Mouse (Mus musculus) cortical plate, adult 2 months (tissue): ENCODE results near the gene Pkib. TPM values are rescaled to one million over a fixed set of nuclear protein-coding genes. Genes with fewer than 3 reads are reported as not detected.

ENCODE experiments used
- H3K27ac ChIP-seq: fragments of 200-500 bp; 2 replicates; pipeline ENCODE4 v1.5.1; 2012; ENCODE audit warnings: low read length, control low read depth, inconsistent platforms; ENCODE audit not compliant: insufficient read depth
- H3K4me1 ChIP-seq: fragments of 200-500 bp; 2 replicates; pipeline ENCODE4 v1.6.1; 2011; ENCODE audit warnings: low read length; ENCODE audit not compliant: control insufficient read depth, insufficient read depth
- H3K4me3 ChIP-seq: fragments of 200-500 bp; 2 replicates; pipeline ENCODE4 v1.5.1; 2011; ENCODE audit warnings: mild to moderate bottlenecking, low read length, control low read depth; ENCODE audit not compliant: insufficient read depth
- CTCF ChIP-seq: fragments of 200-500 bp; IDR thresholded peaks from 2 replicates; pipeline ENCODE4 v1.5.1; 2011; ENCODE audit warnings: mild to moderate bottlenecking, control low read depth, low read length; ENCODE audit not compliant: insufficient read depth; ENCODE audit errors: extremely low read depth
- POLR2A ChIP-seq: fragments of 200-500 bp; IDR thresholded peaks from 2 replicates; pipeline ENCODE4 v1.6.1; 2011; ENCODE audit warnings: mild to moderate bottlenecking, low read length, control low read depth; ENCODE audit not compliant: insufficient read depth; ENCODE audit errors: extremely low read depth
- polyA plus RNA-seq: library from polyadenylated mRNA; depleted of rRNA; stranded (reverse); fragments of >200 nt; gene quantifications from 2 replicates; pipeline ENCODE4 v1.2.3, GENCODE M21; 2012

The Pkib gene
- polyA plus RNA-seq, 1 experiment = 14.6 TPM

GRCm38 (mm10) chr10:57731672-57732071, 99.9 kb downstream of the Pkib start:
- H3K4me3 ChIP-seq = no peak overlapping the region
- TF ChIP-seq CTCF (no peak), POLR2A (no peak)
- H3K27ac ChIP-seq = no peak overlapping the region
- no peaks in the 10 kb centered on the region for H3K4me1 ChIP-seq

- no peak overlapping the region for H3K4me3 ChIP-seq
- no peaks in the 10 kb centered on the region for H3K4me1 ChIP-seq
- no peak overlapping the region for H3K27ac ChIP-seq
- no peak for TF ChIP-seq CTCF
- no peak for TF ChIP-seq POLR2A
These were observed 109.0 kb downstream of the Pkib start for GRCm38 (mm10) chr10:57740733-57741132.

GRCm38 (mm10) chr10:57741351-57741750, 109.6 kb downstream of the Pkib start:
- no peak overlapping the region for H3K27ac ChIP-seq
- TF ChIP-seq CTCF (no peak), POLR2A (no peak)
- H3K4me1 ChIP-seq = no peaks in the 10 kb centered on the region
- no peak overlapping the region for H3K4me3 ChIP-seq

- no peaks in the 10 kb centered on the region for H3K4me1 ChIP-seq
- H3K27ac ChIP-seq = no peak overlapping the region
- no peak for TF ChIP-seq POLR2A
- no peak for TF ChIP-seq CTCF
- no peak overlapping the region for H3K4me3 ChIP-seq
These were observed 111.3 kb downstream of the Pkib start for GRCm38 (mm10) chr10:57743045-57743444.

- Histone ChIP-seq H3K27ac (no peak overlapping the region), H3K4me1 (no peaks in the 10 kb centered on the region), H3K4me3 (peak overlapping the region; percentile 16; the same call in 1 of the 2 replicates)
- no peak for TF ChIP-seq POLR2A
- peak; percentile 74 for TF ChIP-seq CTCF
These were observed 111.8 kb downstream of the Pkib start for GRCm38 (mm10) chr10:57743606-57744016.

- Histone ChIP-seq H3K4me3 (no peak overlapping the region), H3K27ac (no peak overlapping the region), H3K4me1 (no peaks in the 10 kb centered on the region)
- TF ChIP-seq POLR2A (no peak), CTCF (no peak)
These were observed 112.5 kb downstream of the Pkib start for GRCm38 (mm10) chr10:57744128-57744765.

GRCm38 (mm10) chr10:57745452-57745851, 113.7 kb downstream of the Pkib start:
- H3K4me1 ChIP-seq = no peaks in the 10 kb centered on the region
- TF ChIP-seq CTCF (no peak), POLR2A (no peak)
- no peak overlapping the region for H3K4me3 ChIP-seq
- H3K27ac ChIP-seq = no peak overlapping the region

GRCm38 (mm10) chr10:57747127-57747526, 115.3 kb downstream of the Pkib start:
- Histone ChIP-seq H3K4me1 (no peaks in the 10 kb centered on the region), H3K27ac (no peak overlapping the region), H3K4me3 (no peak overlapping the region)
- TF ChIP-seq POLR2A (no peak), CTCF (no peak)

- Histone ChIP-seq H3K4me1 (no peaks in the 10 kb centered on the region), H3K27ac (no peak overlapping the region), H3K4me3 (no peak overlapping the region)
- TF ChIP-seq CTCF (no peak), POLR2A (no peak)
These were observed 121.6 kb downstream of the Pkib start for GRCm38 (mm10) chr10:57753343-57753742.

- Histone ChIP-seq H3K27ac (no peak overlapping the region), H3K4me1 (no peaks in the 10 kb centered on the region), H3K4me3 (no peak overlapping the region)
- TF ChIP-seq POLR2A = no peak
- TF ChIP-seq CTCF = no peak
These were observed 123.5 kb downstream of the Pkib start for GRCm38 (mm10) chr10:57755201-57755736.

- no peak overlapping the region for H3K4me3 ChIP-seq
- no peak overlapping the region for H3K27ac ChIP-seq
- H3K4me1 ChIP-seq = no peaks in the 10 kb centered on the region
- TF ChIP-seq POLR2A (no peak), CTCF (no peak)
These were observed 127.2 kb downstream of the Pkib start for GRCm38 (mm10) chr10:57758999-57759398.
